Mouse (Mus musculus) T-cell, adult 2 months (primary cell): ENCODE results near the gene Patl2.

Experiments used
- DNase-seq: peaks from one replicate; pipeline ENCODE4 v3.0.0; 2022; ENCODE audit warnings: low spot score

The Patl2 gene

GRCm38 (mm10) chr2:122171292-122171691, 14.7 kb downstream of the Patl2 start:
- no peak for DNase-seq

GRCm38 (mm10) chr2:122164293-122164692, 21.7 kb downstream of the Patl2 start:
- DNase-seq = peak; percentile 53

- no peak for DNase-seq
Measured at GRCm38 (mm10) chr2:122163430-122164195, 22.4 kb downstream of the Patl2 start.

GRCm38 (mm10) chr2:122162529-122162928, 23.5 kb downstream of the Patl2 start:
- no peak for DNase-seq

- DNase-seq = no peak
Measured at GRCm38 (mm10) chr2:122161542-122161941, 24.4 kb downstream of the Patl2 start.

GRCm38 (mm10) chr2:122160680-122161079, 25.3 kb downstream of the Patl2 start, which contains the start of gene Trim69:
Gene Trim69, plus strand, starts transcription at chr2:122160700.
- peak; percentile 79 for DNase-seq

GRCm38 (mm10) chr2:122159667-122160066, 26.3 kb downstream of the Patl2 start:
- no peak for DNase-seq

GRCm38 (mm10) chr2:122158362-122158802, 27.6 kb downstream of the Patl2 start:
- DNase-seq = no peak

- no peak for DNase-seq
Measured at GRCm38 (mm10) chr2:122157561-122157960, 28.4 kb downstream of the Patl2 start.

- DNase-seq = no peak
Measured at GRCm38 (mm10) chr2:122156051-122156700, 29.8 kb downstream of the Patl2 start.

GRCm38 (mm10) chr2:122155292-122155691, 30.7 kb downstream of the Patl2 start:
- no peak for DNase-seq

GRCm38 (mm10) chr2:122154479-122154878, 31.5 kb downstream of the Patl2 start:
- no peak for DNase-seq

GRCm38 (mm10) chr2:122153681-122154365, 32.2 kb downstream of the Patl2 start:
- no peak for DNase-seq

- no peak for DNase-seq
Measured at GRCm38 (mm10) chr2:122152850-122153249, 33.1 kb downstream of the Patl2 start.

- DNase-seq = no peak
Measured at GRCm38 (mm10) chr2:122151221-122151620, 34.8 kb downstream of the Patl2 start.

- DNase-seq = peak; percentile 21
Measured at GRCm38 (mm10) chr2:122149716-122150115, 36.3 kb downstream of the Patl2 start.

- DNase-seq = peak; percentile 30
Measured at GRCm38 (mm10) chr2:122149316-122149715, 36.7 kb downstream of the Patl2 start.

GRCm38 (mm10) chr2:122148242-122148917, 37.6 kb downstream of the Patl2 start:
- peak; percentile 86 for DNase-seq

- peak; percentile 97 for DNase-seq
Measured at GRCm38 (mm10) chr2:122147508-122148241, 38.3 kb downstream of the Patl2 start, which contains the start of gene B2m. Gene B2m, plus strand, starts transcription at chr2:122147686.

GRCm38 (mm10) chr2:122146687-122147086, 39.3 kb downstream of the Patl2 start:
- DNase-seq = no peak

GRCm38 (mm10) chr2:122145756-122146155, 40.2 kb downstream of the Patl2 start:
- DNase-seq = peak; percentile 22
